Mouse (Mus musculus): ENCODE data around the gene Parl. TPM values are rescaled to one million over a fixed set of nuclear protein-coding genes. Genes with fewer than 3 reads are reported as not detected.

The Parl gene
- polyA plus RNA-seq (2012; rRNA removed) = 35.3 and 42.1 TPM in 2 replicates

GRCm38 (mm10) chr16:20301770-20302649, at the start of gene Parl:
Gene Parl, minus strand, starts transcription at chr16:20302387.
- DNase-seq (ENCODE audit: low read depth) = no peak

GRCm38 (mm10) chr16:20345464-20345863, 43.3 kb upstream of the Parl start:
- DNase-seq (ENCODE audit: low read depth) = no peak

- DNase-seq (ENCODE audit: low read depth) = no peak
Observed at GRCm38 (mm10) chr16:20338616-20339015, 36.4 kb upstream of the Parl start.

GRCm38 (mm10) chr16:20334918-20335317, 32.7 kb upstream of the Parl start:
- no peak for DNase-seq (ENCODE audit: low read depth)

GRCm38 (mm10) chr16:20328306-20328705, 26.1 kb upstream of the Parl start:
- DNase-seq (ENCODE audit: low read depth) = no peak

- DNase-seq (ENCODE audit: low read depth) = no peak
Observed at GRCm38 (mm10) chr16:20325286-20325685, 23.1 kb upstream of the Parl start, which contains the start of gene Cyp2ab1. Gene Cyp2ab1, minus strand, starts transcription at chr16:20325404.

GRCm38 (mm10) chr16:20323907-20324306, 21.7 kb upstream of the Parl start:
- DNase-seq (ENCODE audit: low read depth) = no peak

GRCm38 (mm10) chr16:20322274-20322673, 20.1 kb upstream of the Parl start:
- DNase-seq (ENCODE audit: low read depth) = no peak

- DNase-seq (ENCODE audit: low read depth) = no peak
Observed at GRCm38 (mm10) chr16:20316770-20317169, 14.6 kb upstream of the Parl start.

- no peak for DNase-seq (ENCODE audit: low read depth)
Observed at GRCm38 (mm10) chr16:20315266-20315665, 13.1 kb upstream of the Parl start.

- DNase-seq (ENCODE audit: low read depth) = no peak
Observed at GRCm38 (mm10) chr16:20312272-20312671, 10.1 kb upstream of the Parl start.

GRCm38 (mm10) chr16:20300076-20300475, 2.1 kb downstream of the Parl start:
- DNase-seq (ENCODE audit: low read depth) = no peak

GRCm38 (mm10) chr16:20280238-20280637, 21.9 kb downstream of the Parl start:
- DNase-seq (ENCODE audit: low read depth) = no peak

GRCm38 (mm10) chr16:20279395-20279794, 22.8 kb downstream of the Parl start:
- DNase-seq (ENCODE audit: low read depth) = no peak

GRCm38 (mm10) chr16:20272994-20273393, 29.2 kb downstream of the Parl start:
- DNase-seq (ENCODE audit: low read depth) = no peak

- no peak for DNase-seq (ENCODE audit: low read depth)
Observed at GRCm38 (mm10) chr16:20271339-20271738, 30.8 kb downstream of the Parl start.

GRCm38 (mm10) chr16:20265089-20265488, 37.1 kb downstream of the Parl start:
- no peak for DNase-seq (ENCODE audit: low read depth)

- DNase-seq (ENCODE audit: low read depth) = no peak
Observed at GRCm38 (mm10) chr16:20257926-20258325, 44.3 kb downstream of the Parl start.

- no peak for DNase-seq (ENCODE audit: low read depth)
Observed at GRCm38 (mm10) chr16:20248442-20249174, 53.6 kb downstream of the Parl start.

GRCm38 (mm10) chr16:20247103-20247502, 55.1 kb downstream of the Parl start:
- no peak for DNase-seq (ENCODE audit: low read depth)

GRCm38 (mm10) chr16:20240468-20241414, 61.4 kb downstream of the Parl start, which contains the start of gene Map6d1:
Gene Map6d1, minus strand, starts transcription at chr16:20241358.
- DNase-seq (ENCODE audit: low read depth) = no peak

GRCm38 (mm10) chr16:20238646-20239045, 63.5 kb downstream of the Parl start:
- no peak for DNase-seq (ENCODE audit: low read depth)
